Mouse (Mus musculus): ENCODE data around the gene Dst. TPM values are rescaled to one million over a fixed set of nuclear protein-coding genes. Genes with fewer than 3 reads are reported as not detected.

Dst gene
- polyA plus RNA-seq, 1 experiment from 2014 or later, result 38.4 TPM

DNA sequence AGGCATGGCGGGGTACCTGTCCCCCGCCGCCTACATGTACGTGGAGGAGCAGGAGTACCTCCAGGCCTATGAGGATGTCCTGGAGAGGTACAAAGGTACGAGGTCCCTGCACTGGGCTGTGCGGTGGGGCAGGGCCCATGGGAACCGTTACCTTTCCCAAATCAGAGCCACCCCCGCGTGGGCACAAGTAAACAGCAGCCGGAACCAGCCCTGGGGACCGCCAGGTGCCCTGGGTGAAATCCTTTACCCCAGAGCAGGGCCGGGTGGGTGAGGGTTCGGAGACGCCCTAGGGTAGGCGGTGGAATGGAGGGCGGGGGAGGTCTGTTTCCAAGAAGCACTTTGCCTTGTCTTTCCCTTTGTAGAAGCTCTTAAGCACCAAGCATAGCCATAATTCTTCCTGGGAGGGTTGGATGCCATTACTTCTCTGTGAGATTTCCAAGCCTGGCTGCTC is 103.8 kb downstream of the Dst start:
- Histone ChIP-seq H3K4me1 (peaks cover 36% of the 10 kb centered on the region), H3K4me3 (peak overlapping the region; percentile 92), H3K4me2 (replicated peaks) (peak overlapping the region; percentile 96), H3K27me3 (no peaks in the 10 kb centered on the region), H3K9me3 (no peaks in the 10 kb centered on the region), H3K9ac (replicated peaks) (peak overlapping the region; percentile 91), H3K36me3 (no peaks in the 10 kb centered on the region), H3K27ac (replicated peaks) (peak overlapping the region; percentile 77)
- WGBS, result 1% methylated on average over 14 of the region's 16 CpGs
- peak; percentile 68 for ATAC-seq (ENCODE audit: low FRiP score, low read depth)

DNA sequence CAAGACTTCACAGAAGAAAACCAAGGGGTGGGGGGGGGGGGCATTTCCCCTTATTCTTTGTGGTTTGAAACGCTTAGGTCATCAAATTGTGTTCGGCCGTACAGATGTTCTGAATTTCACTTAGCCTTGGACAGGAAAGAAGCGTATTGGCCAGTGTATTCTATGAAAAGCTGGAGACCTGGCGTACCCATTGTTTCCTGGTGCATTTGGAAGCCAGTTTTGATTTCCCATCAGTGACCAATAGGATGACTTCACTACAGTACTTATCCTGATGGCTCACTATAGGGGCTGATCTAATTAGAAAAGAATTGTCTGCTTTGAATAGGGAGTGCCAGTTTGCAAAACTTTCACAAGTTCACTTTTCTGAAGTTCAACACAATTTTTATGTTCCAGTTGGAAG is 105.5 kb downstream of the Dst start:
- H3K4me1 ChIP-seq, result peaks cover 20% of the 10 kb centered on the region
- no peak overlapping the region for H3K4me3 ChIP-seq
- 79% methylated on average over 5 of the region's 5 CpGs for WGBS
- no peaks in the 10 kb centered on the region for H3K36me3 ChIP-seq
- H3K27me3 ChIP-seq, result no peaks in the 10 kb centered on the region
- no peak overlapping the region for H3K27ac ChIP-seq (replicated peaks)
- ATAC-seq (ENCODE audit: low FRiP score, low read depth), result no peak
- no peak overlapping the region for H3K4me2 ChIP-seq (replicated peaks)
- H3K9me3 ChIP-seq, result no peaks in the 10 kb centered on the region
- no peak overlapping the region for H3K9ac ChIP-seq (replicated peaks)

DNA sequence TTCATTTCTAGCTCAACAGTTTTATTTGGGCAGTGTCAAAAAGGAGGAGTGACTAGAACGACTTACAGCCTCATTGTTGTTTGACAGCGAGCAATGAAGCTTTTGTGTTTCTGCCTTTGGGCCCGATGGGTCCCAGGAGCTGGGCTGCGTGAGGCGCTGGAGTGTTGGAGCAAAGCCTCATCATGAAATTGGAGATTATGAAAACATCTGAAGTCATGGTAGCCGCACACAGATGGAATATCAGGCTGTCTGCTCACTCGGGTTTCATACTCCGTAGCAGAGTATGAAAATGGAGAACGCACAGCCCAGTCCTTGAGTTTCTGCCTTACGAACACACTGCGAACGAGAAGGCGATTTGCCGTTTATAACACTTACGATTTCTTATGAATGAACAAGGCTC is 108.8 kb downstream of the Dst start:
- WGBS, result 82% methylated on average over 15 of the region's 15 CpGs
- H3K4me2 ChIP-seq (replicated peaks), result no peak overlapping the region
- H3K36me3 ChIP-seq, result no peaks in the 10 kb centered on the region
- H3K27me3 ChIP-seq, result no peaks in the 10 kb centered on the region
- H3K9ac ChIP-seq (replicated peaks), result no peak overlapping the region
- no peak for ATAC-seq (ENCODE audit: low FRiP score, low read depth)
- peaks cover 12% of the 10 kb centered on the region for H3K4me1 ChIP-seq
- no peak overlapping the region for H3K27ac ChIP-seq (replicated peaks)
- no peak overlapping the region for H3K4me3 ChIP-seq
- no peaks in the 10 kb centered on the region for H3K9me3 ChIP-seq

DNA sequence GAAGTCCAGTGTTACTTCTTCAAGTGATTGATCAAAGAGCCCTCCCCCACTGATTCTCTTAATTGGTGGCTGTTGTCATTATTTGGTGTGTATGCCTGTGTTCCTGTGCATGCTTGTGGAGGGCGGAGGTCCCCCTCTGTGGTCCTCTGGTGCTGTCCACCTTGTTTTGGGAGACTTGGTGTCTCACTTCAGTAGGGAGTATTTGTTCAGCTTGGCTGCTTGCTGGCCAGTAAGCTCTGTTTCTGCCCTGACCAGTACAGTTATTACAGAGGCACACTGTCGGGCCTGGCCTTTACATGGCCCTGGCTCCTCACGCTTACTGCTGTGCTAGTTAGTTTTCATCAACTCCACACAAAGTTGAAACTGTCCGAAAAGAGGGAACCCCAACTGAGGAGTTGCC is 109.3 kb downstream of the Dst start:
- no peak overlapping the region for H3K27ac ChIP-seq (replicated peaks)
- H3K4me2 ChIP-seq (replicated peaks), result no peak overlapping the region
- no peak for ATAC-seq (ENCODE audit: low FRiP score, low read depth)
- no peaks in the 10 kb centered on the region for H3K27me3 ChIP-seq
- H3K9me3 ChIP-seq, result no peaks in the 10 kb centered on the region
- 93% methylated on average over 4 of the region's 4 CpGs for WGBS
- no peaks in the 10 kb centered on the region for H3K36me3 ChIP-seq
- no peak overlapping the region for H3K4me3 ChIP-seq
- peaks cover 8% of the 10 kb centered on the region; the same call in 1 of the 2 replicates for H3K4me1 ChIP-seq
- no peak overlapping the region for H3K9ac ChIP-seq (replicated peaks)

DNA sequence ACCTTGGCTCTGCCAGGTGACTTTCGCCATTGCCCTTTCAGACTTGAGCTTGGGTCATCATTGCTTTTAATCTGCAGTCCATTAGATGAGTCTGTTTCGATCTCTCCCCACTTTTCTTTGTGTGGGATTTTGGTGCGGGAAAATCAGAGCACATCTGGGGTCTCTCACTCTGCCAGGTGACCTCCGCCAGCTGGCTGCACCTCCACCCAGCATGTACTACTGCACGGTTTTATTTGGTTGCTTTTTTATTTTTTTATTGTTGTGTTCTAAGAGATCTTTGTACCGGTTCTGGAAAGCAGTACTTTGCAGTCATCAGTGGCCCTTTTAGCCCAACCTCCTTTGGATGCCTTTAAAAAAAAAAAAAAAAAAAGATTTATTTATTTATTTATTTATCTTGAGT is 112.6 kb downstream of the Dst start:
- Histone ChIP-seq H3K36me3 (no peaks in the 10 kb centered on the region), H3K27me3 (no peaks in the 10 kb centered on the region), H3K4me1 (0 out of 2 replicates have a peak, but pooled peaks cover 9% of the 10 kb centered on the region), H3K4me2 (replicated peaks) (no peak overlapping the region), H3K9me3 (no peaks in the 10 kb centered on the region), H3K9ac (replicated peaks) (no peak overlapping the region), H3K27ac (replicated peaks) (no peak overlapping the region), H3K4me3 (no peak overlapping the region)
- WGBS, result 90% methylated on average over 6 of the region's 6 CpGs
- no peak for ATAC-seq (ENCODE audit: low FRiP score, low read depth)

DNA sequence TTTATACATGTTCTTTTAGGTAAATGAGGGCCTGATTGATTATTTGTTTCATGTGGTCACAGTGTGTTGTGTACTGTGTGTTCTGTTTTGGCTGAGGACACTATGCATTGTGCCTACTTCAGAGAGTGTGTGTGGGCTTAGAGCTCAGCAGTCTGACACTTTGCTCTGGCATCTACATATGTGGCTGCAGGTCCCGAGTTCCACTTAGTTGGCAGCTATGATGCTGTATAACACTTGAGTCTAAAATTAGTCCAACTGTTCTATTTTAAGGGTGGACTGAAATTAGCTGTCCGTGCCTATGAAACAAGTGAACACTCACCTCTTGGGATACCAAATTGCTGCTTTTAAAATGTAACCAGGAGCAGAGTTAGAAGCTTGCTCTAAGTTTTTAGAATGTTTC is 113.5 kb downstream of the Dst start:
- Histone ChIP-seq H3K27ac (replicated peaks) (no peak overlapping the region), H3K4me2 (replicated peaks) (no peak overlapping the region), H3K9ac (replicated peaks) (no peak overlapping the region), H3K36me3 (no peaks in the 10 kb centered on the region), H3K27me3 (no peaks in the 10 kb centered on the region), H3K9me3 (no peaks in the 10 kb centered on the region), H3K4me1 (0 out of 2 replicates have a peak, but pooled peaks cover 9% of the 10 kb centered on the region), H3K4me3 (no peak overlapping the region)
- ATAC-seq (ENCODE audit: low FRiP score, low read depth), result no peak
- 92% methylated on average over 2 of the region's 2 CpGs for WGBS

DNA sequence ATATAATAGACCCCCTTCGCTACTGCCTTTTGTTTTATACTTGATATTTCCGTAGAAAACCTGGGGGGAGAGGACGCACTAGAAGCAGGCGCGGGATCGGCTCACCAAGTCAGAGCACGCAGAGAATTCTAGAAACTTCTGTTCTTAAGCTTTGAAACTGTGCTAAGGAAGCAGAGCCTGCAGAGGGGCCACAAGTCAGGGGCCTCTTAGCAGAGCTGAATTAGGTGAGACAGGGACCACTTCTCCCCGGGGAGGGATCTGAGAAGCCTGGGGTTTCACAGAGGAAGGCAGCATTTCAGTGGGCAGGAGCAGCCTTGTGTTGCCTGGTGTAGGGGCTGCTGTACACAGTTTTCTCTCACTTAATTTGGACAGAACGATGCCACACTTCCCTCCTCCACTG is 115.1 kb downstream of the Dst start:
- Histone ChIP-seq H3K27me3 (no peaks in the 10 kb centered on the region), H3K9ac (replicated peaks) (no peak overlapping the region), H3K4me3 (no peak overlapping the region), H3K9me3 (no peaks in the 10 kb centered on the region), H3K27ac (replicated peaks) (no peak overlapping the region), H3K36me3 (no peaks in the 10 kb centered on the region), H3K4me1 (0 out of 2 replicates have a peak, but pooled peaks cover 9% of the 10 kb centered on the region), H3K4me2 (replicated peaks) (no peak overlapping the region)
- 84% methylated on average over 9 of the region's 9 CpGs for WGBS
- ATAC-seq (ENCODE audit: low FRiP score, low read depth), result no peak

DNA sequence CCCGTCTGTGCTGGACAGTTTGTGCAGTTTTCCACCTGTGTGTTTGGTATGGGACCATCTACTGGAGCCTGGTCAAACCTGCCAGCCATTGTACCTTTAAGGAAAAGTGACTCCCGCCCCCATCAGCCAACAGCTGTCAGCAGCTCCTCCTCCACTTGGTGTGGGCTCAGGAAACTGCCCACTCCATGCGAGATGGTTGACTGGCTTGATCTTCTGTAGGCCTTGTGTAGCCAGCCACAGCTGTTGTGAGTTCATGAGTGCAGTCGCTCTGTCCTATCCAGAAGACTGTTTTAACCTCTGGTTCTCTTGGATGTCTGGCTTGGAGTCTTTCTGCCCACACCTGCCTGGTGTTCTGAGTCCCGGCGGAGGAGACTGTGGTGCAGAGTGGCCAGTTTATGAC is 117.9 kb downstream of the Dst start:
- Histone ChIP-seq H3K9me3 (no peaks in the 10 kb centered on the region), H3K4me2 (replicated peaks) (no peak overlapping the region), H3K4me3 (no peak overlapping the region), H3K9ac (replicated peaks) (no peak overlapping the region), H3K4me1 (0 out of 2 replicates have a peak, but pooled peaks cover 7% of the 10 kb centered on the region), H3K27me3 (no peaks in the 10 kb centered on the region), H3K27ac (replicated peaks) (no peak overlapping the region), H3K36me3 (no peaks in the 10 kb centered on the region)
- 88% methylated on average over 6 of the region's 6 CpGs for WGBS
- ATAC-seq (ENCODE audit: low FRiP score, low read depth), result no peak

DNA sequence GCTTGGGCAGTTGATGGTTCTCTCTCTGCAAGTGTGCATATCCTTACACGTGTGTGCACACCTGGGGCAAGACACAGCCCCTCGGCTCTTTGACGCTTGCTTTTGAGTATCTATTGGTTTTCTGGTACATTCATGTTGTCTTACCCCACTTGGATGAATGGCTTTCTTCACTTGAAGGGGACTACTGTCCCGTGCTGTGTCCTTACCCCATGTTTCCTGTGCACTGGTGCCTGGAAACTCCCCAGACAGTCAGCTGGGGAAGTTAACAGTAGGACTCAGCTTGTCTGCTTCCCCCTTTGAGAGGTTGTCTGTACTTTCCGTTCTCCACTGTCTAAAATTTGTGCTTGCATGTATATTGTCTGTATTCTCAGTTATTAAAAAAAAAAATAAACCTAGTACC is 120.7 kb downstream of the Dst start:
- Histone ChIP-seq H3K36me3 (no peaks in the 10 kb centered on the region), H3K9me3 (no peaks in the 10 kb centered on the region), H3K27me3 (no peaks in the 10 kb centered on the region), H3K4me1 (no peaks in the 10 kb centered on the region), H3K4me2 (replicated peaks) (no peak overlapping the region), H3K4me3 (no peak overlapping the region), H3K27ac (replicated peaks) (no peak overlapping the region), H3K9ac (replicated peaks) (no peak overlapping the region)
- WGBS, result 83% methylated on average over 5 of the region's 5 CpGs
- no peak for ATAC-seq (ENCODE audit: low FRiP score, low read depth)

DNA sequence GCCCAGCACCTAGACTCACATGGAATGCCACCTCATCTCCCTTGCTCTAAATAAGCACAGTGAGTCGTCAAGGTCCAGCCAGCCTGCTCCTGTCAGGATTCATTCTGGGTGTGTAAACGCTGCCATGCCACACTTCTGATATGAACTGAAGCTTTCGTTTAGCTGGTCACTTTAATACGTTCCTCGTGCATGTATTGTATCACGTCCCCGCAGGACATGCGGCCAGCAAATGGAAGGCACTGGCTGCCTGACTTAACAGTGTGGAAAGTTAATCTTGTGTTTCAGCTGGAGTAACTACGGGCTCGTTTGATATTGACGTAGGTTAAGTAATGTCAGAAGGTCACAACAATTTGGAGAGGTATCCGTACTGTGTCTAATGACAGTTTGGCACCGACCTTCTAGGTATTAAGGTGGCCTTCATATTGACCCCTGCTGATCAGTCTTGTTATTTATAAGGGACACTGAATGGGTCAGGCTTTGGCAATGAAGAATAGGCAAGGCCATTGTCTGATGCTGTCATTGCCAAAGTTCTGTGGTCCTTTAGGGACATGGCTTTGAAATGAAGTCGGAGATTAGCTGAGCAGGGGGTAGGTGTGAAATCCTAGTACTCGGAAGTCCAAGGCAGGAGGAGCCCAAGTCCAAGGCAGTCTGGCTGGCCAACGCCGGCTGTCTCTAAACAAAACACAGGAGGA is 122.5 kb downstream of the Dst start:
- H3K4me3 ChIP-seq, result no peak overlapping the region
- H3K9ac ChIP-seq (replicated peaks), result no peak overlapping the region
- no peaks in the 10 kb centered on the region for H3K27me3 ChIP-seq
- H3K4me2 ChIP-seq (replicated peaks), result no peak overlapping the region
- no peaks in the 10 kb centered on the region for H3K36me3 ChIP-seq
- 0 out of 2 replicates have a peak, but pooled peaks cover 8% of the 10 kb centered on the region for H3K4me1 ChIP-seq
- ATAC-seq (ENCODE audit: low FRiP score, low read depth), result no peak
- H3K27ac ChIP-seq (replicated peaks), result no peak overlapping the region
- no peaks in the 10 kb centered on the region for H3K9me3 ChIP-seq
- 87% methylated on average over 17 of the region's 17 CpGs for WGBS

DNA sequence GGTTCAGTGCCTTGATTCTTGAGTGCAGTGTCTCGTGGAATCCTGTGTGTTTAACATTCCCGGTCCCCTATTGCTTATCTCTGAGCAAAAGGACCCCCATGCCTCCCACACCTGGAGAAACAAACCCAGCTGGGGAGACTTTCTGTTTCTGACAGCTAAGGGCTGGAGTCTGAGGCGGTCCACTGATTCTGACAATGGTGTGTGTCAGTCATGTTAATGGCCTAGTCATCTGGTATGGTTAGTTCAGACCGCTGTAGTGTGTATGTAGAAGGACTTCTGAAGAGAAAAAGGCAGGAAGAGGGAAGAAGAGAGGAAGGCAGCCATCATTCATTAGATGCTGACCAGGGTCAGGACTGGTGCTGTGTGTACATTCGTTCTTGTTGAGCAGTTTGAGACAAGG is 125.0 kb downstream of the Dst start:
- Histone ChIP-seq H3K9ac (replicated peaks) (no peak overlapping the region), H3K27ac (replicated peaks) (no peak overlapping the region), H3K9me3 (no peaks in the 10 kb centered on the region), H3K4me2 (replicated peaks) (no peak overlapping the region), H3K27me3 (no peaks in the 10 kb centered on the region), H3K36me3 (no peaks in the 10 kb centered on the region), H3K4me3 (no peak overlapping the region), H3K4me1 (0 out of 2 replicates have a peak, but pooled peaks cover 9% of the 10 kb centered on the region)
- 82% methylated on average over 5 of the region's 5 CpGs for WGBS
- ATAC-seq (ENCODE audit: low FRiP score, low read depth), result no peak

DNA sequence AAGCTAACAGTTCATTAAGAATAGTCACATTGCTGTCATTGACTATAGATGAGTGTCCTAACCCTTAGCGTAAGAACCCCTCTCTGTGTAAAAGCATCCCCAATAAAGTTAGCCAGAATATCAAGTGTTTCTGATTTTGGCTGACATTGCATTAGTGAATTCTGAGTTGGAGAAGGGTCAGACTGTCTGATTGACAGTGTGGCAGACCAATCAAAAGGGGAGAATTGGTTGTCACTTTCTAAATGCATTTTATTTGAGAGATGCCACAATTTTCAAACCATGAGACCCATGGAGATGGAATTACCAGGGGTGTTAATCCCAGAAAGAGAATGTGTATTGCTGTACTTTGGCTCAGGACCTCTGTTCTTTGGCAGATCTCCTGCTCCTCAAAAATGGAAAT is 125.5 kb downstream of the Dst start:
- no peak overlapping the region for H3K27ac ChIP-seq (replicated peaks)
- H3K27me3 ChIP-seq, result no peaks in the 10 kb centered on the region
- no peak overlapping the region for H3K4me2 ChIP-seq (replicated peaks)
- WGBS, result 100% methylated on average over 1 of the region's 1 CpGs
- no peak for ATAC-seq (ENCODE audit: low FRiP score, low read depth)
- H3K4me3 ChIP-seq, result no peak overlapping the region
- H3K36me3 ChIP-seq, result no peaks in the 10 kb centered on the region
- no peaks in the 10 kb centered on the region for H3K9me3 ChIP-seq
- H3K9ac ChIP-seq (replicated peaks), result no peak overlapping the region
- 0 out of 2 replicates have a peak, but pooled peaks cover 9% of the 10 kb centered on the region for H3K4me1 ChIP-seq

DNA sequence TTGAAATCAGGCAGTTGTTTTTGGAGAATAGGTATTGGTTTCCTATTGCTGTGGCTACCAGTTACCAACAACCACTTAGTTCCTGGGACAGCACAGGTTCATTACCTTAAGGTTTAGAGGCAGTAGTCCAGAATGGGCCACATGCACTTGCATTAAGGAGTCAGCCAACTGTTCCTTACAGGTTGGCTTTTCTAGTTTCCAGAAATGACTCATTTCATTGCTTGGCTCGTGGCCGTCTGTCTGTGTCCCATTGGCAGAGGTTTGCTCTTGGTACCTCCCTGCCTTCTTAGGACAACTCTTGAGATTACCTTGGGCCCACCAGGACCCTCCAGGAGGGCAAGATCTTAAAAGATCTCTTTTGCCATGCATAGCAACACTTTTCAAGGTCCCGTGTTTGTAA is 125.9 kb downstream of the Dst start:
- H3K36me3 ChIP-seq, result no peaks in the 10 kb centered on the region
- no peak overlapping the region for H3K4me3 ChIP-seq
- 0 out of 2 replicates have a peak, but pooled peaks cover 9% of the 10 kb centered on the region for H3K4me1 ChIP-seq
- ATAC-seq (ENCODE audit: low FRiP score, low read depth), result no peak
- H3K9me3 ChIP-seq, result no peaks in the 10 kb centered on the region
- no peak overlapping the region for H3K4me2 ChIP-seq (replicated peaks)
- no peaks in the 10 kb centered on the region for H3K27me3 ChIP-seq
- no peak overlapping the region for H3K27ac ChIP-seq (replicated peaks)
- WGBS, result 86% methylated on average over 3 of the region's 3 CpGs
- H3K9ac ChIP-seq (replicated peaks), result no peak overlapping the region
